Mouse (Mus musculus) naive thymus-derived CD4-positive, alpha-beta T cell, adult 2 months (primary cell): ENCODE measurements around the gene Adrm1.
A peak's percentile ranks its signal among the peaks of the same experiment; 100 is the strongest.

Experiments used
- DNase-seq: peaks from one replicate; pipeline ENCODE4 v3.0.0-alpha.2; 2011; ENCODE audit warnings: low read depth

Adrm1 gene

GRCm38 (mm10) chr2:180184752-180185109 lies 13.4 kb downstream of the Adrm1 start:
- DNase-seq = no peak

- no peak for DNase-seq
Observed at GRCm38 (mm10) chr2:180185686-180186085, 14.4 kb downstream of the Adrm1 start.

DNA sequence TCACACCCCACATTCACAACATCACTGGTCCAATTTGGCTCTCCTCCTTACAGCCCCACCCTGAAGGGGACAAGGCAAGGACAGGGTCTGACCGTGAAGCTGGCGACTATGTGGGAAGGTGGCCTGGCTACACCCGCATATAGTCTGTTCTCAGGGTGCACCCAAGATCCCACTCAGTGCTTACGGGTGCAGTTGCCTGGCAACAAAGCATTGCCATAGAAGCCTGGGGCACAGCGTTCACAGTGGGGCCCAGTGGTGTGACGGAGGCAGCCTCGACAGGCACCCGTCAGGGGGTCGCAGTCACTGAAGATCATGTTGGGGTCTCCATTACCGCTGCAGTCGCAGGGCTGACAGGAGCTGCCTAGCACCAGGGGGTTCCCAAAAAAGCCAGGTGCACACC lies 16.1 kb downstream of the Adrm1 start:
- no peak for DNase-seq

GRCm38 (mm10) chr2:180196610-180197322 lies 25.5 kb downstream of the Adrm1 start:
- no peak for DNase-seq

DNA sequence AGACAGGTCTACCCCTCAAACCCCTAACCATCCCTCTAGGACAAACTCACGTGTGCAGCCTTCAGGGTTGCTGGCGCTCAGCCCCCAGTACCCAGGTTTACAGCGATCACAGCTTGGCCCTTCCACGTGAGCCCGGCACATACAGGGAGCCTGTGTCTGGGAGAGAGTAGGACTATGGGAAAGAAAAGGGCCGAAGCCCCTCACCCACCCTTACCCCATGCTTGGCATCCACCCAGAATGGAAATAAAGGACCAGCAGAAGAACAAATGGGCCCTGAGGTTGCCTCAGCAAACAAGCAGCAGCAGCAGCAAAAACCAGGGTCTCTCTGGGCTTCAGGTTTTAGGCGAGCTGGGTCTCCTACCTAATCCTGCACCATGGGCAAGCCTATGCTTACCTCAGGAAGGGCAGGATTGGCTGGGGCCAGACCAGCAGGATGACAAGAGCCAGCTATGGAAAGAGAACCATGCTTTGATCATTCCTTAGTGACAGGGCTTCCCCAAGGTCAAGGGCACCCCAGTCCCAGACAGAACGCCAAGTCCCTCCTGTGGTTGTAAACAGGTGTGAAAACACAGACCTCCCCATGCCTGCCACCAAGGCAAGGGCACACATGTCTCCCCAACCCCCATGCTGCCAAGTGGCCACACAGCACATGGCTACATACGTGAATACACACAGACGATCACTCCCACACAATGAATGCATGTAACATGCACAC lies 26.2 kb downstream of the Adrm1 start:
- no peak for DNase-seq

DNA sequence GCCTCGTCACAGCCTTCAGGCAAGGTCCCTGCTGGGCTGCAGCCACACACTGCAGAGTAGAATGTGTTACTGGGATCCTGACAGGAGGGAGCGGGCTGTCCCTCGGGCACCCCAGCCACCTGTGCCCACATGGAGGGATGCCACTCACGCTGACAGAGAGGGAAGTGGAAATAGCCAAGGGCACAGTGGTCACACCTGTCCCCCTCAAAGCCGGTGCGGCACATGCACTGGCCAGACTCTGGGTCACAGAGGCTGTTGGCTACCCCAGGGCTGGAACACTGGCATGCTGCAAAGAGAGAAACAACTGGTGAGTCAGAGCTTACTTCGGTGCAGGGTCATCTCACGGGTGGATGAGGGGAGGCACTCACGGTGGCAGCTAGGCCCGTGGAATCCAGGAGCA lies 27.5 kb downstream of the Adrm1 start:
- no peak for DNase-seq

- DNase-seq = no peak
Observed at GRCm38 (mm10) chr2:180200681-180201080, 29.4 kb downstream of the Adrm1 start.

DNA sequence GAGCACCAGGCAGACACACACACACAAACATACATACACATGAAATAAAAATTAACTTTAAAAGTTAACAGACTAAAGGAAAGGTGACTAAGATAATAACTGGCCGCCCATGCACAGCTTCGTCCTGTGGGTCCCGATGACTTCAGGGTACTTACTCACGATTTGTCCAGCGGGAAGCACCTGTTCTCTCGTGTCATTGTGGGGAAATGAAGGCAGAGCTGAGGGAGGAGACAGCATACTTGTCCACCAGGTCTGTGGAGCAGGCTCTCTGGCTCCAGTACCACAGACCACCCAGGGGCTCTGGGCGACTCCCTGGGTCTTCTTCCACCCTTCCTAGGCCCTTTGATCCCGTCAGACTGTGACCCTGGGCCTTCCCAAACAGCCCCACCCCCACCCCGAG lies 30.0 kb downstream of the Adrm1 start:
- DNase-seq = no peak

DNA sequence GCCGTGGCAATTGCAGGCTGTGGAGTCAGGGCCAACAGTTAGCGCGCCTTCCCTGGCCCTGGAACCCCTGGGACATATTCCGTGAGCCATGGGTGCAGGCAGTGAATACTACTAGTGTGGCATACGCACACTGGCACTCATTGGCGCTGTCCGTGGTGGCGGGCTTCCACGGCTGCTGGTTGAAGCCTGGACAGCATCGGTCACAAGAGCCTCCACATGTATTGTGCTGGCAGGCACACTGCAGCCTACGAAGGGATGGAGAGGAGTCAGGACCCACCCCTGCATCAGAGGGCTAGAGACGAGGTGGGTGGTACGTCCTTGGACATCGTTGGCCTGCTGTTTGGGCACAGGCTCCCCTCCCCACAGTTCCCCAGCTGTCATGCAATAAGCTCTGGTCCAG lies 31.0 kb downstream of the Adrm1 start:
- DNase-seq = no peak

- no peak for DNase-seq
Observed at GRCm38 (mm10) chr2:180202805-180203204, 31.5 kb downstream of the Adrm1 start.

DNA sequence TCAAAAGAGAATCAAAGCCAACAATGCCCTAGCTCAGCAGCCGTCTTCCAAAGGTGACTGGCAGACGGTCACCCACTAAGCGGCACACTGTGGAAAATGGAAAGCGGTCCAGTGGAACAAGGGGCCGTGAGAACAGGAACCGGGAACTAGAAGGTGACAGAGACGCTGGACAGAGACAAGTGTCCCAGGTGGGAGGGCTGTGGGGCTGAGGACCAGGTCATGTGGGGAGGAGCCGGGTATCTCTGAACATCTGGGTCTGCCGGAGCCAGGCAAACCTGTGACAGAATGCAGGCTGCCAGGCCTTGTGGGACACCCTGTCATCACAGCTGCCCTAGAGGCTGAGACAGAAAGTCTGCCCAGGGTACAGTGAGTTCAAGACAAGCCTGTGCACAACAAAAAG lies 33.2 kb downstream of the Adrm1 start:
- DNase-seq = no peak

DNA sequence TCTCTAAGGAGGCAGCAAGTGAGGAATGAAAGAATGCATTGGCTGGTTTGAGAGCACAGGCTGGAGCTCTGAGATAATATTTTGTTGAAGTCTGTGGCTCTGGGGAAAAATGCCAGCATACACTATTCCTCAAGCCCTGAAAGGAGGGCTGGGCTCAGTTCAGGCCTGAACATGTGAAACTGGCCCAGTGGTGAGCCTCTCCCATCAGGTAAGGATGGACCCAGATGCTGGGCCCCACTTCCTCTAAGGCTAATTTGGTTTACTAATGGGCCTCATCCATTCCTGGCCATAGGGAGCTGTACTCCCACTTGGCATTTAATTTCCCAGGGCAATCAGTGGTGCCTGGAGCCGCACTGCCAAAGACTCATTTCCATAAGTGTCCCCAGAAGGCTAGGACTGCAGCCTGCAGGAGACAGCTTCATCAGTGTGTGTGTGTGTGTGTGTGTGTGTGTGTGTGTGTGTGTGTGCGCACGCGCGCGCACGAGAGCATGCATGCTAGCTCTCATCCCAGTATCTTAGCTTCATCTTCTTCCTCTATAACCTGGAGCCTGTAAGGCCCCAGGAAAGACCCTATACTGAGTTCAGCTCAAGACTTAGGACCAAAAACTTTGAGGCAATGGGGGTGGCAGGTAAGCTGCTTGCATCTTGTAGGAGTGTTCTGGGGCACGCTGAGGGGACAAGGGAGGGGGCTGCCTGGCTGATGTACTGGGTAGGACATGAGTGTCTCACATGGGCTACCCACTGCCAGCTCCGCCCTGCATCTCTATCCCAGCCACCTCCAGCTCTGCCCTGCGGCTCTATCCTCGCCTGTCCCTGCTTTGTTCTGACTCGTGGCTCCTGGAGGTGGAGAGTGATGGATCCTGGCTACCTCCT lies 34.0 kb downstream of the Adrm1 start:
- DNase-seq = no peak

GRCm38 (mm10) chr2:180205956-180206280 lies 34.6 kb downstream of the Adrm1 start:
- no peak for DNase-seq

DNA sequence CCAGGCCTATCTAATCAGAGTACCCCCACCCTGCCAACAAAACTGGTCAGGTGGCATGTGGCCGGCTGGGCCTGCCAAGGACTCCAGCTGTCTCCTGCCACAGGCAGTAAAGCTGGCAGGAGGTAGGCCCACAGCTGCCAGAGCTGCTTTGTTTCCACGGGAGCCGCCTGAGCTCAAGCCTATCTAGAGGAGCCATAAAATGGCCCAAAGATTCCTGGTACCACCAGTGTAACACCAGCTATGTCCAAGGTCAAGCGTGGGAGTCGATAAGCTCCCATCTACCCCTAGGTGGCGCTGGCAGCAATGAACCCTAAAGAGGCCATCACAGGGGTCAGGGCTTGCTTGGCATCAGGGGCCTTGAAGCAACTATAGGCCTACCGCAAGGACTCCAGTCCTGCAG lies 36.6 kb downstream of the Adrm1 start:
- DNase-seq = peak; percentile 29

GRCm38 (mm10) chr2:180208976-180209375 lies 37.7 kb downstream of the Adrm1 start:
- no peak for DNase-seq

DNA sequence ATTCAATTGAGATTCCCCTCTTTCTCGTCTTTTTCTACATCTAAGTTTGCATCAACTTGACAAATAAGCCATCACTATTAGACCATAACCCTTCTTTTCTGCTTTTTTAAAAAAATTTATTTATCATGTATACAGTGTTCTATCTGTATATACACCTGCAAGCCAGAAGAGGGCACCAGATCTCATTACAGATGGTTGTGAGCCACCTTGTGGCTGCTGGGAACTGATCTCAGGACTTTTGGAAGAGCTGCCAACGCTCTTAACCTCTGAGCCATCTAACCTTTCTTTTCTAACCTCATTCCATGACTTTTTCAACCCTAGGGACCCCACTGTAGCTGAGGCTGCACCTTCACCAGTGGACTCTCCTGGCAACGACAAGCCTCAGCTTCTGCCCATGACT lies 41.0 kb downstream of the Adrm1 start:
- DNase-seq = no peak

DNA sequence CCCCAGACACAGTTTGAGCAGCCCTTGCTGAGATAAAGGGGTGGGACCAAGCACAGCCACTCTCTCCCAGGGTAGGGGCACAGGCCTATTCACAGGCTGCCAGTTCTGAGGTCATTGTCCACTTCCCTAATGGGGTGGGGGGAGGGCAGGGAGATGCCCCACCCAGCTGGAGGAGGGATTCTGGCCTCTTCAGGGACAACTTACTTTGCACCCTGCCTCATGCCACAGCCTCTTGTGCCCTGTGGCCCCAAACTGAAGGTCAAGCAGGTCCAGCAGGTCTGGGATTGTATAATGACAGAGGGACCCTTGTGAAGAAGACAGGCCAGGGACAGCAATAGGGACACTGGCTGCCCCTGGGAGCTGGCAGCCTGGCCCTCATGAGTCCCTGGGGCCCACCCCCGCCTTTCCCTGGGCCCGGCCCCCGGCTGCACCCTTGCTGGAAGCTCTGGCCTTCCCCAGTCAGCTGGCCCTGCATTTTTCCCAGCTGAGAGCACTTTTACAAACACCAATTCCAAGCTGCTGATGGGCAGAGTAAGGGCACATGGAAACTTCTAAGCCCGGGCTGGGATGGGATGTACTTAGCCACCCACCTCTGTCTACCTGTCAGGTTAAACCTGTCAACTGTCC lies 43.2 kb downstream of the Adrm1 start:
- no peak for DNase-seq

- DNase-seq = no peak
Observed at GRCm38 (mm10) chr2:180215011-180215461, 43.8 kb downstream of the Adrm1 start.

- DNase-seq = no peak
Observed at GRCm38 (mm10) chr2:180215951-180216350, 44.7 kb downstream of the Adrm1 start.

- DNase-seq = no peak
Observed at GRCm38 (mm10) chr2:180216921-180217320, 45.6 kb downstream of the Adrm1 start.

DNA sequence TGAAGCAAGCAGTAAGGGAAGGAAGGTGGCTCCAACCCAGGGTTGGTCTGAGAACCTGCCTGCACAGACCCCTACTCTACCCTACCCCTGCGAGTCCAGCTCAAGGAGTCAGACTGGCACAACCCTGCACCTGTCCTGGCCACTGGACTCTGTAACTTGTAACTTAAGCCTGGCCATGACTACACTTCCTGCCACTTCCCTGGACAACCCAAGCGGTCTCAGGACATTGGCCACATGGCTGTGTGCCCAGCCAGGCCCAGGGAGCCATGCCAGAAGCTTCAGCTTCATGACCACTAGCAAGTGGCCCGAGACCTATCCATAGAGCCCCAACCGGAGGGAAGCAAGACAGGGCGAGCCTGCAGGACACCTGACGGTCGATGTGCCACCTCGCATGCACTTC lies 46.3 kb downstream of the Adrm1 start:
- DNase-seq = no peak

- no peak for DNase-seq
Observed at GRCm38 (mm10) chr2:180218241-180218640, 47.0 kb downstream of the Adrm1 start.

DNA sequence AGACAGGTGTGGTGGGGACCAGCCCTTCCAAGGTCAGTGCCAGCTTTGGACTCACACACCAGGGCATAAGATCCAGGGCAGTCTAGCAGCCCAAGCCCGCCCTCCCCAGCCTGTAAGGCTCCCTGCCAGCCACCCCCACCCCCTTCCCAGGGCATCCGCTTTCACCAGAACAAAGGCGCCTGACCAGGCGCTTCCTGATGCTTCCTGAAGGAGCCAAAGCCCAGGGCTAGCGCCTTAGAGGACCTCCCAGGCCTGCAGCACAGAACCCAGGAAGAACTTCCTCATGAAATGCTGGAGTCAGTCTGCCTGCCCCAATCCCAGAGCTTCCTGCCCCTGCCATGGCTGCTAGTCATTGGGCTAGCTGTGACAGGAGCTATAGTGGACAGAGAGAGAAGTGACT lies 47.4 kb downstream of the Adrm1 start:
- DNase-seq = no peak
